Mouse (Mus musculus) central nervous system, embryonic 18 days (tissue): ENCODE data around the gene Arl6ip6. TPM values are rescaled to one million over a fixed set of nuclear protein-coding genes. Genes with fewer than 3 reads are reported as not detected.

Experiments
- polyA plus RNA-seq: library from polyadenylated mRNA; depleted of rRNA; stranded (reverse); fragments of >200 nt; gene quantifications from 2 replicates; pipeline ENCODE4 v1.2.3, GENCODE M21; 2012; rRNA removed

The Arl6ip6 gene
- polyA plus RNA-seq: 24.5 and 28.0 TPM in 2 replicates

DNA sequence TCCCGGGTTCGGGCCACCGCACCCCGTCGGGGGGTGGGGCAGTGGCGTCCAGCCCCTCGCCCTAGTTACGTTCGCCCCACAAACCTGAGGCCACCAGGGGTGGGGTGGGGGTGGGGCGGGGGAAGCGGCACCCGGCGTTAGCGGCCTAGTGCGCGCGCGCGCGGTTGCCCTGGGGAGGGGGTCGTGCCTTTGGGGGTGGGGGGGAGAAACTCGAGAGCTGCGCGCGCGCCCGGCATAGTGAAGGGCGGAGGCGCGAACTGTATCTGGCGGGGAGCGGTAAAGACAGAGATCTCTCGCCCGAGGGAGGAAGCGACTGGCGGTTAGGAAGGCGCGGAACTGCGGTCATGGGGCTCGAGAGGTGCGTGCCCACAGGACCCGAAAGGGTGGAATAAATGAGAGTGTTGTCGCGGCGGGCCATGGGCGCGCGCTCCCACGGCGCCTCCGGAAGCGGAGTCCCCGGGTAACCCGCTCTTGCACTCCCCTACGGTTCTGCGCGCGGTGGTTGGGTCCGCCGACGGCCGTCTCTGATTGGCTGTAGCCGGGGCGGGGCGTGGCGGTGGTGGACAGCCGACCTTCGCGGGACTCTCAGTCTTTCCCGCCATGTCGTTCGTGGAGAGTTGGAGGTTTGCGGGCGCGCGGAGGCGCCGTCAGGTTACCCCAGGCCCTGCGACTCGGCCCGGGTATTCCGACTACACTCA lies at the start of gene Arl6ip6:
Gene Arl6ip6, plus strand, starts transcription at position 204 of the 698 bp plus-strand sequence.

GRCm38 (mm10) chr2:53190684-53191511 lies 628 bp upstream of the Arl6ip6 start, which contains the start of gene Prpf40a:
Gene Prpf40a (minus strand): TSS chr2:53191284.

Other genes with a start within 250 kb of the Arl6ip6 start
- gene Prpf40a, start 442 bp upstream of the Arl6ip6 start, polyA plus RNA-seq: 21.9 and 24.4 TPM in 2 replicates